Comparison of ENCODE assay signal across 10 mouse cellular contexts in genomic region chr10:66928211-66928990, GRCm38 (mm10).
DNase-seq lines count a peak whose midpoint lies in the region; ATAC-seq and TF ChIP-seq lines count a peak whose summit lies in the region.
"Had no signal": no experiment of that assay in that cellular context is flagged by ENCODE, and none has a peak within 500 bp of the region (broad histone marks: within the 10 kb centered on the region; RNA-seq: fewer than 3 reads in every experiment).

No protein-coding gene starts in this region.

- intact Hi-C loops in gastrocnemius, adult 2 months (cut with DNase I), result no loop called here
- intact Hi-C loops in heart, postnatal 10 days (cut with DNase I), result no loop called here

- DNase-seq in gastrocnemius, adult 2 months, result peak; percentile 59
- DNase-seq in gastrocnemius, postnatal 4 days (ENCODE audit: low spot score in 2 of 2), result no peak
- DNase-seq in Patski (ENCODE audit: low read depth, low spot score), result peak; percentile 70
- DNase-seq in heart, postnatal 10 days, result peak; percentile 37 to 48
- peak; percentile 36 for DNase-seq in lung, postnatal 14 days
- no peak for DNase-seq in thymus, adult 18-20 months
- DNase-seq in cerebellum, adult 9-11 months, result no peak
- DNase-seq in frontal cortex, postnatal 25 days (ENCODE audit: low spot score in 2 of 2), result no peak
- DNase-seq: kidney, postnatal 10 days had no signal

- TF ChIP-seq CTCF in gastrocnemius, adult 2 months (IDR thresholded peaks at IDR 0.05), result no peak
- no peak for TF ChIP-seq CTCF in Patski (IDR thresholded peaks at IDR 0.05)

- POLR2A ChIA-PET in Patski (lab: Charles Lee), result interaction anchor here (0.6 to 1.1 kb wide), 3 partner anchors 64 to 88 kb away, joined by 3 to 6 read pairs (median 4); no protein-coding TSS in a partner anchor

- H3K4me3 ChIP-seq in gastrocnemius, adult 2 months, result no peak overlapping the region

- in situ Hi-C loops in Patski (cut with MboI; ENCODE audit: low pct_unique_long_range_greater_than_20kb), result loop anchor here (10.0 kb wide), 1 partner anchor 616 kb away; the partner anchor contains the start of gene Ado

- CTCF ChIA-PET in Patski (lab: Charles Lee), result interaction anchor here (0.8 to 1.7 kb wide), 2 partner anchors 30 to 37 kb away, joined by 3 to 6 read pairs; no protein-coding TSS in a partner anchor

- ATAC-seq in Patski, result peak; percentile 93

- H3K27ac ChIP-seq in gastrocnemius, adult 2 months, result 0 out of 2 replicates have a peak overlapping the region, but pooled peaks have one; percentile 20

- H3K27me3 ChIP-seq in Patski, result no peaks in the 10 kb centered on the region
- H3K27me3 ChIP-seq: CH12.LX had no signal

Comparison
In these comparisons a context has a peak if more than half of its experiments do, and no peak if none do; other contexts are left out.
1. DNase-seq: peak in gastrocnemius, adult 2 months (single experiment), Patski (single experiment), heart, postnatal 10 days (2 of 2) and lung, postnatal 14 days (single experiment); none in gastrocnemius, postnatal 4 days (0 of 2), thymus, adult 18-20 months (0 of 2), cerebellum, adult 9-11 months (single experiment) and frontal cortex, postnatal 25 days (0 of 2).